Mouse (Mus musculus) macrophage (primary cell): Measurements from ENCODE around the gene Gsdma2. TPM values are rescaled to one million over a fixed set of nuclear protein-coding genes. Genes with fewer than 3 reads are reported as not detected.
"Not testable (repeated sequence)": the region's sequence is repeated elsewhere in the genome, so short reads cannot be mapped to it uniquely, and the experiment has no call there.

Experiments
- H3K27ac ChIP-seq: fragments of 350-480 bp; formaldehyde crosslinking; 2 replicates; pipeline ENCODE4 v1.9.0; 2021
- H3K36me3 ChIP-seq: fragments of 350-480 bp; formaldehyde crosslinking; 2 replicates; pipeline ENCODE4 v1.9.0; 2021; ENCODE audit errors: inconsistent target
- H3K4me3 ChIP-seq: fragments of 350-480 bp; formaldehyde crosslinking; 2 replicates; pipeline ENCODE4 v1.9.0; 2021; ENCODE audit errors: inconsistent target
- H3K79me2 ChIP-seq: fragments of 350-480 bp; formaldehyde crosslinking; 2 replicates; pipeline ENCODE4 v1.9.0; 2021; ENCODE audit errors: inconsistent target
- WGBS: methylation state at CpG from one replicate; pipeline ENCODE4 v1.1.7; 2026; ENCODE audit warnings: inconsistent platforms; ENCODE audit not compliant: missing documents; 5-methylcytosine and 5-hydroxymethylcytosine counted together
- polyA plus RNA-seq: library from polyadenylated mRNA; stranded (reverse); fragments of 250-400 nt; gene quantifications from 3 replicates; pipeline ENCODE4 v1.2.4, GENCODE M21; 2018; ENCODE audit warnings: inconsistent platforms
- total RNA-seq, 78 experiments: library from RNA; depleted of rRNA; stranded (reverse); fragments of 250-400 nt; gene quantifications; 1 replicate in 9 of 78; 2 replicates in 24 of 78; 3 replicates in 43 of 78; 4 replicates in 2 of 78; pipeline ENCODE4 v1.2.4; 2018; ENCODE audit warnings: inconsistent platforms in 56 of 78

The Gsdma2 gene
- not detected for total RNA-seq (2018; cell fraction: chromatin; rRNA removed)
- total RNA-seq (2018; cell fraction: cytosol; rRNA removed): not detected
- total RNA-seq (2018; cell fraction: nucleus; rRNA removed): not detected
- polyA plus RNA-seq: not detected in 3 replicates

DNA sequence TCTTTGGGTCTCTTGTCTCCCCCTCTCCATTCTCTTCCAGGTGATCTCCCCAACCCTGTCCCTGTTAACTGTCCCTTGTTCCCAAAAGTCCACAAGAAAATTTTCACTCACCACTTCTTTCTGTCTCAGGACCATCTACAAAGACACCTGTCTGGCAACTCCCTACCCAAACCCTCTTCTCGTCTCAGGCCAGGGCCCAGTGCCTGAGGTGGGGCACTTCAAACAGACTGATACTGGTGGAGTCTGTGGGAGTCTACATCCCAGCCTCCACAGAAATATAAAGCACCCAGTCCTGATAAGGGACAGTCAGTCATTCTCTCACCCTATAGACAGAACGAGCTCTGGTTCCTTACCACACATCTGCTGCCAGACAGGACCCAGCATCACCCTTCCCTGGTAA, at the start of gene Gsdma2:
Gene Gsdma2, plus strand, starts transcription at position 301 of the 400 bp plus-strand sequence.
- no peaks in the 10 kb centered on the region for H3K36me3 ChIP-seq
- H3K27ac ChIP-seq: no peak within 1 kb of the TSS
- no peak within 1 kb of the TSS for H3K4me3 ChIP-seq
- no peaks in the 10 kb centered on the region for H3K79me2 ChIP-seq
- whole genome bisulfite sequencing: 80% methylated on average over 2 of the region's 2 CpGs

DNA sequence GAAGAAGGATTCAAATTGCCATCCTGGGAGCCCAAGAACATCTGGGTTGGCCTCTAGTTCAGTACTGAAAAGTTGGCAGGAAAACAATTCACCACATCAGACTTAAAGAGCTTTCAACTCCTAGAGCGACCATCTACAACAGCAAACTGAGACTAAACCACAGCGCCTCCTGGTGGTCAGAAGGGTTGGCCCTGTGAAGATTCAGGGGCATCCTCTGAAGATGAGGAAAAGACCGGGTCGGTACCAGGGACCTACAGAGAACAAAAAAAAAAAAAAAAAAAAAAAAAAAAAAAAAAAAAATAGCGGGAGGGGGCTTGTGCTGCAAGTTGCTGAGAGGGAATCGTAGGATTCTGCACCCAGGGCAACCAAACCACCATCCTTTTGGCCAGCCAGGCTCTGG, 49.2 kb upstream of the Gsdma2 start:
- 15% methylated on average over 6 of the region's 6 CpGs for WGBS
- H3K36me3 ChIP-seq: no peaks in the 10 kb centered on the region
- no peaks in the 10 kb centered on the region for H3K79me2 ChIP-seq
- no peak overlapping the region for H3K4me3 ChIP-seq
- H3K27ac ChIP-seq: no peak overlapping the region

DNA sequence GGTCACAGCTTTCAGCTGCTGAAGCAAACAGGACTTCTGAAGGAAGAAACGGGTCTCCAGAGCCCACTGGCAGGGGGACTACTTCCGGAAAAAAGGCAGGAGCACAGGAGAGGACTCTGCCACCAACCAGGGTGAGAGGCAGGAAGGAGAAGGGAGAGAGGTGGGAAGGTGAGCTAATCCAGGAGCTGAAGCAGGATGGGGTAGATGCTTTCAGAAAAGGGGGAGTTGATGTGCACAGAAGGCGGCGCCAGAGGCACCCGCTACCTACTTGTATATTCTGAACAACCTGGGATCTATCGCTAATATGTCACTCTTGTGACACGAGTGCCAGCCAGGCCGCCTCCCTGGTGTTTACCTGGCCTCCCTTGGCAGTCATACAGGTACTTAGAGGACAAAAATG, 48.6 kb upstream of the Gsdma2 start, which contains the start of gene Lrrc3c:
Gene Lrrc3c, plus strand, starts transcription at position 301 of the 400 bp plus-strand sequence.
- 88% methylated on average over 8 of the region's 8 CpGs for WGBS
- Histone ChIP-seq H3K36me3 (no peaks in the 10 kb centered on the region), H3K79me2 (no peaks in the 10 kb centered on the region), H3K27ac (no peak within 1 kb of the TSS), H3K4me3 (no peak within 1 kb of the TSS)

GRCm38 (mm10) chr11:98598851-98599290, 47.7 kb upstream of the Gsdma2 start:
- WGBS: 55% methylated on average over 18 of the region's 18 CpGs
- Histone ChIP-seq H3K36me3 (no peaks in the 10 kb centered on the region), H3K27ac (no peak overlapping the region), H3K79me2 (no peaks in the 10 kb centered on the region), H3K4me3 (no peak overlapping the region)

GRCm38 (mm10) chr11:98599291-98599690, 47.3 kb upstream of the Gsdma2 start:
- Histone ChIP-seq H3K27ac (no peak overlapping the region), H3K79me2 (no peaks in the 10 kb centered on the region), H3K4me3 (no peak overlapping the region), H3K36me3 (no peaks in the 10 kb centered on the region)
- 26% methylated on average over 18 of the region's 18 CpGs for WGBS

DNA sequence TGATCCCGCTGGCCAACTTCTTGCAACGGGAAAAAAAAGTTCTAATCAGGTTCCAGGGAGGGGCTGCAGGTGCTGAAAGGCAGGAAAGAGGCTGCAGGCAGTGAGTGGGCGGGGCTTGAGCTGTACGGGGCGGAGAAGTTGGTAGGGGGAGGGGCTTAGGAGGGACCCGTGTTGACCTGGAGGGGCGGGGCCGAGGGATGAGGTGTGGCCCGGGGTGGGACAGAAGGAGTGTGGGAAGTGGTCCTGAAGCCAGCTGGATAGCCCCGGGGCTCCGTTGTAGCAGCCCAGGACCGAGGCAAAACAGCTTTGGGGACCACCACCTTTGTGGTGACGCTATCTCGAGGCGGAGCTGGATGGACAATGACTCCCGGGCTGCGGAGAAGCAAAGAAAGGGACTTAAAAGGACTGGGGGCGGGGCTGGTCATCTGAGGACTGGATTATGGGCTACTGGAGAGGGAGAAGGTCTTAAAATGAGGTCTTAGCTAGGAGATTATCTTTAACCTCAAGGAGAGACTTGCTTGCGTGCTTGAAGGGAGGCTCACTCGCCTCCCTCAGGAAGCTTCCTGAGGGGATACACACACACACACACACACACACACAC, 44.4 kb upstream of the Gsdma2 start:
- H3K79me2 ChIP-seq: no peaks in the 10 kb centered on the region
- H3K4me3 ChIP-seq: no peak overlapping the region
- H3K27ac ChIP-seq: no peak overlapping the region
- H3K36me3 ChIP-seq: no peaks in the 10 kb centered on the region
- WGBS: 6% methylated on average over 19 of the region's 20 CpGs

- Histone ChIP-seq H3K36me3 (no peaks in the 10 kb centered on the region), H3K27ac (no peak overlapping the region), H3K79me2 (no peaks in the 10 kb centered on the region), H3K4me3 (no peak overlapping the region)
- 87% methylated on average over 2 of the region's 2 CpGs for WGBS
Observed at GRCm38 (mm10) chr11:98603953-98604352, 42.6 kb upstream of the Gsdma2 start.

- not testable (repeated sequence) for H3K79me2 ChIP-seq, H3K36me3 ChIP-seq, H3K4me3 ChIP-seq, H3K27ac ChIP-seq
- WGBS: 73% methylated on average over 6 of the region's 6 CpGs
Observed at GRCm38 (mm10) chr11:98604911-98605310, 41.6 kb upstream of the Gsdma2 start.

- Histone ChIP-seq H3K79me2 (no peaks in the 10 kb centered on the region), H3K36me3 (no peaks in the 10 kb centered on the region)
- 7% methylated on average over 3 of the region's 3 CpGs for WGBS
Observed at GRCm38 (mm10) chr11:98606763-98607162, 39.8 kb upstream of the Gsdma2 start.

DNA sequence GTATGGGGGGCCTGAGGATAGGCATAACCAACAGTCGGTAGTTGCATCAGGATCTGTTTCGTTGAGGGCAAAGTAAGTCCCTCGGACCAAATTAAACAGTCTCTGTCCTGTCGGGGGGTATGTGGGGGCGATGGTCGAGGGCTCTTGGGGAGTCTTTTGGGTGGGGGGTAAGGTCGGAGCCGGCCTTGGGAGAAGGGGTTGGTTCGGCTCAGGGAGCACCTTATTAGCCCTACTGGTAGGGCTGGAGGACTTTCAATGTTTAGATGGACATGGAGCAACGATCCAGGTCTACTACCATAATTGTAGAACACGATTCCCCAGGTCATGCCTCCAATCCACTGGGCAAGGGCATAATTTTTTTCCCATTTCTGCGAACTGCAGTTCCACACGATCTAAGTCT, 25.8 kb upstream of the Gsdma2 start:
- no peaks in the 10 kb centered on the region for H3K36me3 ChIP-seq
- H3K79me2 ChIP-seq: no peaks in the 10 kb centered on the region
- WGBS: 96% methylated on average over 13 of the region's 13 CpGs
- H3K4me3 ChIP-seq: no peak overlapping the region
- no peak overlapping the region for H3K27ac ChIP-seq

More at GRCm38 (mm10) chr11:98606763-98607162, 39.8 kb upstream of the Gsdma2 start:
- Histone ChIP-seq H3K27ac (no peak overlapping the region), H3K4me3 (no peak overlapping the region)

DNA sequence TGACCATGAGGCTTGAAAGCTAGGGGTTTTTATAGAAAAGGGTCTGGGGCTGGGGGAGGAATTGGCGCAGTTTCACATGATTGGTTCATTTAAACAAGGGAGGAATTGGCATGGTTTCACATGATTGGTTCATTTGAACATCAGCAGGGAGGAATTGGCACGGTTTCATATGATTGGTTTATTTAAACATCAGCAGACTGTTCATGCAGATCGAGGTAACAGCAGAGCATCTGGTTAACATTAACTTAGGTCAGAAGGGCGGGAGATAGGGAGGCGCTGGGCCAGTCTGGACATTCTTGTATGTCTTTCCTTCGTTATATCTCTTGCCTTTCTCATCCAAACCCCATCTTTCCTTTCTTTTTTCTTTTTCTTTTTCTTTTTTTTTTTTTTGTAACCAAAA, 22.6 kb upstream of the Gsdma2 start:
- not testable (repeated sequence) for H3K79me2 ChIP-seq, H3K36me3 ChIP-seq, H3K4me3 ChIP-seq, H3K27ac ChIP-seq
- WGBS: 82% methylated on average over 6 of the region's 6 CpGs

DNA sequence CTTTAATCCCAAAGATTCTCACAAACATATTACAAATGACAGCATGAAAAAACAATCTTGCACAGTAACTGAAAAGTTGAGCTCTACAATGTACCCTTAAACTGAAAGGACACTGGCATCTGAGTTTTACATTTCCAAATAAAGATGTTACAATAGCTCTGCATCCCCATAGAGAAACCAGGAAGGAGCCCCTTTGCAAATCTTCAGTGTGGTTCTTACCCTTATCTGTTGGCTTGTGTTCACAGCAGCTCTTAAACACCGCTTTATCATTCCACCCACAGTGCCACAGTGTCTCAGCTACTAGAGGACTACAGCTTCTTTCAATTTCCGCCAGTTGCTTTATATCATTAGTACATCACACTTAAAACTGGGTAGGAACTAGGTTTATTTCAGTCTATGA, 22.2 kb upstream of the Gsdma2 start:
- not testable (repeated sequence) for H3K36me3 ChIP-seq, H3K4me3 ChIP-seq, H3K79me2 ChIP-seq, H3K27ac ChIP-seq
- 100% methylated on average over 1 of the region's 2 CpGs for WGBS

- WGBS: 91% methylated on average over 10 of the region's 10 CpGs
- Histone ChIP-seq H3K79me2 (no peaks in the 10 kb centered on the region), H3K4me3 (no peak within 1 kb of the TSS), H3K36me3 (no peaks in the 10 kb centered on the region), H3K27ac (no peak within 1 kb of the TSS)
Observed at GRCm38 (mm10) chr11:98625611-98626410, 20.7 kb upstream of the Gsdma2 start, which contains the start of the genes Gm12355 and Gsdma3. Gene Gm12355 (minus strand): TSS chr11:98625661. Gene Gsdma3 (plus strand): TSS chr11:98626360.

DNA sequence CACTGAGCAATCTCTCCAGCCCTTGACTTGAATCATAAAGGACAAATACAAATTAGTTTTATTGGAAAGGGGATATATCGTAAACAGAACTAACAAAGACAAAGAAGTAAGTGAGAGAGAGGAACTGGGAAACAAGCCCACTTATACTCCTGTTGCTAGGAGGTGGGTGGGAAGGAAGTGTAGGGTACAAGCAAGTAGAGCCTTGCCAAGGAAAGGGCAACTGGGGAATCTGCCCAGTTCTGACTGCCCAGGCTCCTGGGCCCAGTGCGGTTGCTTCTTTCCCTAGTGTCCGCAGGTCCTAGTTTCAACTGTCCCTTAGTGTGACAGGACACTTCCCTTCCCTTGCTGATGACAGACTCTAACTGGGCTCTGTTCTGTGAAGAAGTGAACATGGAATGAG, 17.9 kb upstream of the Gsdma2 start:
- H3K36me3 ChIP-seq: no peaks in the 10 kb centered on the region
- no peak overlapping the region for H3K4me3 ChIP-seq
- no peak overlapping the region for H3K27ac ChIP-seq
- H3K79me2 ChIP-seq: no peaks in the 10 kb centered on the region
- 89% methylated on average over 1 of the region's 3 CpGs for WGBS

- H3K79me2 ChIP-seq: no peaks in the 10 kb centered on the region
- no peaks in the 10 kb centered on the region for H3K36me3 ChIP-seq
- WGBS: 88% methylated on average over 5 of the region's 5 CpGs
- no peak overlapping the region for H3K4me3 ChIP-seq
- no peak overlapping the region for H3K27ac ChIP-seq
Observed at GRCm38 (mm10) chr11:98630646-98631045, 15.9 kb upstream of the Gsdma2 start.
